Mouse (Mus musculus) adrenal gland, postnatal 10 days (tissue): ENCODE results near the gene Pwwp2a. TPM values are rescaled to one million over a fixed set of nuclear protein-coding genes. Genes with fewer than 3 reads are reported as not detected.
A peak's percentile ranks its signal among the peaks of the same experiment; 100 is the strongest.

Experiments used
- DNase-seq: peaks from one replicate; pipeline ENCODE4 v3.0.0; 2021; ENCODE audit warnings: mixed read lengths
- long read RNA-seq, 2 experiments: library from polyadenylated mRNA; stranded (forward); transcript quantifications; one replicate each; pipeline ENCODE4 v2.0.0; 2021
- total RNA-seq, 2 experiments: library from RNA; stranded (reverse); gene quantifications; 2 replicates each; pipeline ENCODE4 v1.2.3; 2021

Pwwp2a gene
- total RNA-seq, result 10 to 100 TPM; 33.2 to 42.0 TPM
- long read RNA-seq, experiment 1, partial matches to known transcripts, result 2 of 22 reads
- long read RNA-seq, experiment 1, other reads (novel, unspliced or antisense), result 14 of 22 reads
- long read RNA-seq, experiment 2, partial matches to known transcripts, result 0 of 9 reads
- long read RNA-seq, experiment 2, other reads (novel, unspliced or antisense), result 5 of 9 reads

DNA sequence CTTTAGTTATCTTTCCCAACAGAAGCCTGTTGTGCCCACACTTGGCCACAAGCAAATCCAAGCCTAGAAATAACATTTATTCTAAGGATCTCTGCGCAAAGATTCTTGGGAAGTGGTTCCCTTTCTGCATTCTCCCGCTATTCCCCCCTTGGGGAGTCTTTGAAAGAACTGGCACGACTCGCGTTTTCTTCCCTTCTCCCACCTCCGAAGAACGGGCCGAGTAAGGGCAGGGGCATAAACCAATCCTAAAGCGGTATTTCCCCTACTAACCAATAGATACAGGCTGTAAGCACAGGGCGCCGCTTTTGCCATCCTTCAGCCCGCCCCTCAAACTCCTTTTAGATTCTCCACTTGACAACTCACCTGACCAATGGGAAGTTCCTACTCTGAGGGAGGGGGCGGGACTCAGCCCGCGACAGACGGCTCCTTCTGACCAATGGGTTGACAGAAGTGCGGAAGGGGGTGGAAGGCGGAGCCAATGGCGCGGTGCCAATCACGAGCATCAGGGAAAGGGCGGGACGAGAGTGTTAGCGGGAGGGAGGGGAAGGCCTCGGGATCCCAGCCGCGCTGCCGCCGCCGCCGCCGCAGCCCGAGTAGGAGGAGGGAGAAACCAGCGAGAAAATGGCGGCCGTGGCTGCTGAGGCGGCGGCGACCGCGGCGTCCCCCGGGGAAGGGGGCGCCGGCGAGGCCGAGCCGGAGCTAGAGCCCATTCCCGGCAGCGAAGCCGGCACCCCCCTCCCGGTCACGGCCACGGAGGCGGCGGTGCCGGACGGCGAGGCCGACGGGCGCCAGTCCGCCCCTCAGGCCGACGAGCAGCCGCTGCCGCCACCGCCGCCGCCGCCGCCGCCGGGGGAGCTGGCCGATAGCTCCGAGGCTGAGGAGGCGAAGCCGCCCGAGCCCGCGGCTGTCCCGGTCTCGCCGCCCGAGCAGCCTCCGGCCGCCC, at the start of gene Pwwp2a:
Pwwp2a (plus strand) TSS at position 527 of the 943 bp plus-strand sequence.
- peak; percentile 100 for DNase-seq

GRCm38 (mm10) chr11:43632566-43632965, 49.2 kb upstream of the Pwwp2a start:
- no peak for DNase-seq

DNA sequence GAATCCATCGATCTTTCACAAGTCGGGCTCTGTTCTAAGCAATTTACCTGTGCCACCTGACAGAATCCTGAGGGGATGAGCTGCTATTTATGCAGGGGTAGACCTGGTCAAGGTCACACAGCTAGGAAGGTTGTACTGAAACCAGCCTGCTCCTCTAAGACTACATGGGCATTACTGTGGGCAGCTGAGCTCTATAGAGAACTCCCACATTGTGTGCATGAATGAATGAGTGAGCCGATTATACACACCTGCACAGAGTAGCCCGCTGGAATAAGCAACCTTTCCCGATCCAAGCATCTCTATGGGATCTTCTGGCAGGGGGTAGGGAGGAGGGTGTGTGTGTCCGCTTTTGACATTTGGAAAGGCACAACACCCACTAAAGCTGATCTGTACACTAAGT, 48.6 kb upstream of the Pwwp2a start:
- no peak for DNase-seq

DNA sequence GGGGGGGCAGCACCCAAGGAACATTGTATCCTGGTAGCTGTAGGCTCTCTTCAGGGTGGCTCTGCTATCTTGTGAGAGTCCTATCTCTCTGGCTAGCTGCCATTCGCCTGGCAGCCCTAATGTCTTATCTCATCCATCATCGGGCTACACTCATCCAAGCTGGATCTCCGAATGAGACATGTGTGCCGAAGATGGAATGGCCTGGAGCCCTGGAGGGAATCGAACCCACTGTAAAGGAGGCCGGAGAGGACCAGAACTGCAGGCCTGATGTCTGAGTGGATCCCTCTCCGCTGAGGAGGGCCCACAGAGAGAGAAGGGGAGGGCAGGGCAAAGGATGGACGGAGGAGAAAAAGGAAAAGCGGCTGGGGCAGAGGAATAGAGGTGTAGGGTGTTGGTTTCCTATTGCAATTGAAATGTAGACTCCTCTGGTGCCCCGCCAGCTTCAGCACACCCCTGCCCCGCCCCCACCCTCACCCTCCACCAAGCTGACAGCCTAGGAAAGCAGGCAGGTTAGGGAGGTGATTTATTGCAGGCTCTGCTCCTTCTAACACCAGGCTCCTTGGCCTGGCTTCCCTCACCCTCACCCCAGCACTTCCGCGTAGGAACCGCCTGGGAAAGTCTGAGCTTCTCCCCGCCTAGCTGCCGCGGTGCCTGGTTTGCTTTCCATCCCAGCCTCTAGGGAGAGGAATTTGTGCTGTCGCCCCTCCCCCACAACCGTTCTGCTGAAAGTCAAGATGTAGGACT, 48.0 kb upstream of the Pwwp2a start:
- peak; percentile 78 for DNase-seq

DNA sequence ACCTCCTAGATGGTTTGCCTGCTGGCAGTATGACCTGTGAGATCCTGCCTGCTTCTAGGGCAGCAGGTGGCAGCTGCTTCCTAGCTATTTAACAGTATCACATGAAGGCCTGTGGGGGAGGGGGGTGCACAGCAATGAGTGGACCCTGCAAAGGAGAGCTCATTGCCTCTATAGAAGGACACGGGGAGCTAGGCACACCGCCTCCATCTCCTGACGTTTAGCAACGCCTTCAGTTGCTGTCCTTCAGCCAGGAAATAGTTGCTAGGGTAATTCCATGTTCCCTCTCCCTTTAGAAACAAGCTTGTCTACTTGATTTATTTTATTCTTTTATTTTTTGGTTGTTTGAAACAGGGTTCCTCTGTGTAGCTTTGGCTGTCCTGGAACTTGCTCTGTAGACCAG, 45.0 kb upstream of the Pwwp2a start:
- DNase-seq, result no peak

DNA sequence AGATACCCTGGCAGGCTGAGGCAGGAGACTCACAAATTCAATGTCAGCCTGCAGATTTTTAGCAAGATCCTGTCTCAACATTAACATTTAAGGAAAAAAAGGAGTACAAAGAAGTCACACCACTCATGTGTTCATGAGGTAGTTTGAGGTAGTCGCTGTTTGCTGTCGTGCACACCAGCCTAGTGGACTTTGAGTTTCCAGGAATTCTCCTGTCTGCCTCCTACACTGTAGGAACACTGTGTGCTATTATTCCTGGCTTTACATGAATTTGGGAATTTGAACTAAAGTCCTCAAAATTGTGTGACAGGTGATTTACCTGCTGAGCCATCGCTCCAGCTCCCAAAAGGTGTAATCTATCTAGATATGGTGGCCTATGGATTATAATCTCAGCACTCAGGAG, 43.3 kb upstream of the Pwwp2a start:
- no peak for DNase-seq

DNA sequence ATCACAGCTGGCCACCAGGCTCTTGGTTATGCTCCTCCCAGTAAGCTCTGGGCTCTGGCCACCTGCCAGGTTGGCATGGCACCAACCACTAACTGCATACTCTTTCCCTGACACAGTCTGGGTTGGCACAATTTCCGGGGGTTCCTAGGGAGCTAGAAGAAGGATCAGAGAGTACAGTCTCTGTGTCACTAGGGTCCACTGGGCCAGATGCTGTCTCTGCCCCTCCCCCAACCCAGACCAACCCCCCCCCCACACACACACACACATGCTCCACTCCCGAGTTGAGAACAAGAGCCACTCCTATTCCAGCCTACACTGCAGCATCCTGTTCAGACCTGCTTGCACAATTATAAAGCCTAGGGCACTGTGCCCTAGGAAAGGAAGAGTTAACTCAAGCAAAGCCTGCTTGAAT, 38.6 kb upstream of the Pwwp2a start:
- DNase-seq, result peak; percentile 97

DNA sequence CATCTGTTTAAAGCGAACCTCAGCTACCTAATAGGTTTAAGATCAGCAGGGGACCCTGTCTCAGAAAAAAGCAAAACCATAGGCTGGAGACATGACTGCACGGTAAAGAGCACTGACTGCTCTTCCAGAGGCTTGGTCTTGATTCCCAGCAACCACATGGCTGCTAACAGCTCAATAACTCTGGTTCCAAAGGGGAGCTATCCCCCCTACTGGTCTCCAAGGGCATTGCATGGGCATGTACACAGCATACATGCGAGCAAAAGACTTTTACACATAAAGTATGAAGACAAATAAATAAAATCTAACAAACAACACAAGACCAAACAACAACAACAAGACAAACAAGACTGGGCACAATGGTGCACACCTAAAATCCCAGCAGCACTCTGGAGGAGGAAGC, 36.5 kb upstream of the Pwwp2a start:
- no peak for DNase-seq

GRCm38 (mm10) chr11:43653051-43653475, 28.7 kb upstream of the Pwwp2a start:
- no peak for DNase-seq

DNA sequence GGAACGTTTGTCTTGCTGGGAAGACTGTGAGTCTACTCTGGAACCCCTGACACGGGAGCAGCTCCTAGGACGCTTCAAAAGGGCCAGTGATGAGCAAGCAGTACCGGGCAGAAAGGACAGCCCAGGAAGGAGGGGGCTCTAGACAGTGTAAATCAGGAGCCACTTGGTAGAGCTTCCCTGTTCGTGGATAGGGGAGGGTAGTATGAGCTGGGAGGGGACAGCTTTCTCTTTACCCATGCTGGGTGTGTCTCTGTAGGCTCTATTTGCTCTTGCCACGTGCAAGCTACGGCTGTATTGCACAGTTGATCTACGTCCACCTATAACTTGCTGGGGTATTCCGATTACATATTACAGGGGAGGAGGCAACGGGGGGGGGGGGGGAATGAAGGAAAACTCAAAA, 25.3 kb upstream of the Pwwp2a start:
- no peak for DNase-seq

GRCm38 (mm10) chr11:43658010-43658409, 23.8 kb upstream of the Pwwp2a start:
- DNase-seq, result no peak

GRCm38 (mm10) chr11:43667038-43667745, 14.6 kb upstream of the Pwwp2a start:
- peak; percentile 43 for DNase-seq

- no peak for DNase-seq
Observed at GRCm38 (mm10) chr11:43682415-43683217, 818 bp downstream of the Pwwp2a start.

- DNase-seq, result no peak
Observed at GRCm38 (mm10) chr11:43688850-43689249, 7.1 kb downstream of the Pwwp2a start.

DNA sequence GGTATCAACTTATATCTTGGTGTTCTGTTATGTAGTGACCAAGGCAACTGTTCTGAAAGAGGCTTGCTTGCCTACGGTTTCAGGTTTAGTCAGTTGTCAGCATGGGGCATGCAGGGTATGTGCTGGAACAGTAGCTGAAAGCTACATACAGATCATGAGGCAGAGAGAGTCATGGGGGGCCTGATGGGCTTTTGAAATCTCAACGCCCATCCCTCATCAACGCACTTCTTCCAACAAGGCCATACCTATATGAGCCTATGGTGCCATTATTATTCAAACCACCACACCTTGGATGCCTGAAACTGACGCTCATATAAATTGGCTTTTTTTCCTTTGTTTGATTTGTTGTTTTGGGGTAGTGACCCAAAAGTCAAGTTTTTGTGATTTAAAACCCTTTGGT, 14.8 kb downstream of the Pwwp2a start:
- DNase-seq, result no peak

DNA sequence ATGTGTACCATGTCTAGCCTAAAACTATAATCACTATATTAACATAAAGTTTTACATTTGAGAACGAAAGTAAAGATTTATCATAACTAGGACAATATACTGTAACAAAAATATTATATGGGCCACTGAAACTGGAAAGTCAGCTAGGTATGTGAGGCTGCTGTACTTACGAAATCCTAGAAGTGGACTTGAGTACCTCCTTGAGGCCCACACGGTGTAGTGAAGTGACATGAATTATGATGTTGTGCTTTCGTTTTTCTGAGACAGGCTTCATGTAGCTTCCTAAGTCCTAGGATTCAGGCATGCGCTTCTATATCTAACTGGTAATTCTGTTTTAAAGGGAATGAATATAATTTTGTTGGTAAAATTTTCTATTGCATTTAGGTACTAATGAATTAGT, 16.8 kb downstream of the Pwwp2a start:
- no peak for DNase-seq

DNA sequence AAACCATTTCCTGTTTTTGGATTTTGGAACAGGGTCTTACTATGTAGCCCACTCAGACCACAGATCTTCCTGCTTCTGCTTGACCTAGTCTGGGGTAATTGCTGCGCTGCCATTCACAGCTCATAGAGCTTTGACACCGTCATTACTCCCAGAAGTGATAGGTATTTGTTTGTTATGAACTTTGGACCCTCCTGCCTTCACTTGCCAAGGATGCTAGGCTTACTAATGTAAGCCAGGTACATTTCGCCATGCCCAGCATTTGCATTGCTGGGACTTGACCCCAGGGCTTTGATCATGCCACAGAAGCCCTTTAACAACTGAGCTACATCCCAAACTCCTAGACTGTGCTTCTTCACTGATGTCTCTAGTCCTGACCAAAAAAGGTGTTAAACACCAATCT, 18.5 kb downstream of the Pwwp2a start:
- DNase-seq, result no peak

GRCm38 (mm10) chr11:43703552-43703951, 21.8 kb downstream of the Pwwp2a start:
- DNase-seq, result no peak

DNA sequence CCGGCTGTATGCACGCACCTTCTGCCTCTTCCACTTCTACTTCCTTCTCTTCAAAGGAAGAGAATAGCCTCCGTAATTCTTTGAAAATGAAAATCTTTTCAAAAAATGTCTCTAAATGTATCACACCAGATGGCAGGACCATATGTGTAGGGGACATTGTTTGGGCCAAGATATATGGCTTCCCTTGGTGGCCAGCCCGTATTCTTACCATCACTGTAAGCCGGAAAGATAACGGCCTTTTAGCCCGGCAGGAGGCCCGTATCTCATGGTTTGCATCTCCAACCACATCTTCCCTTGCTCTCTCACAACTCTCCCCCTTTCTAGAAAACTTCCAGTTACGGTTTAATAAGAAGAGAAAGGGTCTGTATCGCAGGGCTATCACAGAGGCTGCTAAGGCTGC, 24.0 kb downstream of the Pwwp2a start:
- no peak for DNase-seq

- DNase-seq, result no peak
Observed at GRCm38 (mm10) chr11:43708409-43708808, 26.6 kb downstream of the Pwwp2a start.

DNA sequence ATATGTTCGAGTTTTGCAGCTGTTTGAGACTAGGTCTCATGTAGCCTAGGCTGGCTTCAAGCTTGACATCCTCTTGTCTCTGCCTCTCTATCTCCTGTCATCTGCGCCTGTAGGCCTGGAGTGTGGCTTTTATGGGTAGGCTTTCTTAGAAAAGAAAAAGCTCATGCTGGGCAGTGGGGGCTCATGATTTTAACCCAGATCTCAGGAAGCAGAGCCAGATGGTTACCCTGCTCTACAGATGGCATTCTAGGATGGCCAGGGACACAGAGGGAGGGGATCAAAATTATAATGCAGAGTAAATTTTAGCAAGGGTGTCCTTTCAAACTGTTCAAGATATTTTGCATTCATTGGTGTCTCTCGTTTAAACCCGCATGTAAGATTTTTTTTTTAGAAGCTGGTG, 30.4 kb downstream of the Pwwp2a start:
- DNase-seq, result no peak
